Mouse (Mus musculus): ENCODE results near the gene Zfp524. TPM values are rescaled to one million over a fixed set of nuclear protein-coding genes. Genes with fewer than 3 reads are reported as not detected.

Gene Zfp524
- 9.8 and 10.4 TPM in 2 replicates for polyA plus RNA-seq (2016; fragmentation: Nextera tagmentation; extraction: Ambion mirVana)

DNA sequence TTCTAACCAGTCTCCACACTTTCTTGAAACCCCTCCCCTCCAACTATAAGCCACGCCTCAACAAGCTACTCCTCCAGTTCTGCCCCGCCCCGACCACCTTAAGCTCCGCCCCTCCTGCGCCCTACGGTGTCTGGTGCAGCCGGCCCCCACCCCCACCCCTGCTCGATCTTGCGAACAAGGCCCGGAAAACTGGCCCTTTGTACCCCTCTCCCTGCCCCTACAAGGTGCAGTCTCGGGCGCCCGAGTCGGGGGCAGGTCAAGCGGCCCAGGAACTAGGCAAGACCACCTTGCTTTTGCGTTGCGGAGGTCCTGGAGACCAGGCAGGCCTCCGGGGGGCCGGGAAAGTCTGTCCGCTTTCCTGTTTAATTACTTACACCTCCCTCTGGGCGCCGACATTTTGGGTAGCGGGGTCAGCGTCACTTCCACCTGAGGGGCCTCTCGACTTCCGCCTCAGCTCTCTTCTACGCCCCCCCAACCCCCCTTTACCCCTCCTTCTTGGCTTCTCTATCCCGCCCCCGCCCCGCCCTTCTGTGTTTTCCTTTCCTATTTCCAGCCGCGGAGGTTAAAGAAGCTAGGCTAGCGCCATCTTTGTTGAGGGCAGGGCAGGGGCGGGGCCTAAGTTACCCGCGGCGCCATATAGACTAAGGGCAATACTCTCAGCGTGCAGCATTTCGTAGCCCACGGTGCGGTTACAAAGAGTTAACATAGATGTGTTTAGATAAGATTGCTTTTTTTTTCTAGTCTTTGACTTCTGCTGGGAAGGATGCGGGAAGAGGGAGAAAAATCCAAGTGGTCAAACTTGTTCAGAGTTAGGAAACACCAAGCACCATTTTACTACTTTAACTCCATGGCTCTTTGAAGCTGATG lies at the start of gene Zfp524, which contains the start of gene Fiz1:
Zfp524 (plus strand) TSS at position 165 of the 867 bp plus-strand sequence.
Fiz1 (minus strand) TSS at position 447 of the 867 bp plus-strand sequence.
- H3K36me3 ChIP-seq, result peaks cover 49% of the 10 kb centered on the region
- H3K4me2 ChIP-seq, result peak within 1 kb of the TSS; percentile 65
- peak within 1 kb of the TSS; percentile 91 for H3K9ac ChIP-seq
- H3K4me1 ChIP-seq (replicated peaks), result peaks cover 8% of the 10 kb centered on the region
- ATAC-seq (ENCODE audit: insufficient number of reproducible peaks, low FRiP score), result peak; percentile 87
- no peaks in the 10 kb centered on the region for H3K9me3 ChIP-seq (replicated peaks)
- H3K27me3 ChIP-seq (replicated peaks), result no peaks in the 10 kb centered on the region
- H3K4me3 ChIP-seq, result peak within 1 kb of the TSS; percentile 88
- under 1% methylated on average over 42 of the region's 42 CpGs for WGBS
- H3K27ac ChIP-seq (ENCODE audit: poor library complexity, severe bottlenecking), result peak within 1 kb of the TSS; percentile 99

DNA sequence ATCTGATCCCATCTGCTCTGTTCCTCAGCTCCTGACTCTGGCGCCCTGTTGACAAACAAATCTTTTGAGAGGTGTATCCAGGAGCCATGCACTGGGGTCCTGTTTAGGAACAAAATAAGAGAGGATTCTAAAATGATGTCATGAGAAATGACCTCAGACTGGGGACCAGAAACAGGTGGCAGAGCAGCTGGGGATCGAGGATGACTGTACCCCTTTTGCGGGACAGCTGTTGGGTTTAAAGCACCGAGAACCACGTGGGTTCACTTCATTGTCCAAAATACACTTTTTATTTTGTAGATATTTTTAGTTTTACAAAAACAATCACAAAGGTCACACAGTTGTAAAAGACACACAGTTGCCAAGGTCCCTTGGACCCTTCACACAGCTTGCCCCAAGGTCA lies 49.2 kb upstream of the Zfp524 start:
- Histone ChIP-seq H3K27me3 (replicated peaks) (0 out of 2 replicates have a peak, but pooled peaks cover 3% of the 10 kb centered on the region), H3K4me3 (no peak overlapping the region), H3K27ac (ENCODE audit: poor library complexity, severe bottlenecking) (no peak overlapping the region), H3K4me2 (no peak overlapping the region), H3K9me3 (replicated peaks) (no peaks in the 10 kb centered on the region), H3K4me1 (replicated peaks) (no peaks in the 10 kb centered on the region), H3K9ac (no peak overlapping the region), H3K36me3 (no peaks in the 10 kb centered on the region)
- 68% methylated on average over 5 of the region's 5 CpGs for WGBS
- no peak for ATAC-seq (ENCODE audit: insufficient number of reproducible peaks, low FRiP score)

DNA sequence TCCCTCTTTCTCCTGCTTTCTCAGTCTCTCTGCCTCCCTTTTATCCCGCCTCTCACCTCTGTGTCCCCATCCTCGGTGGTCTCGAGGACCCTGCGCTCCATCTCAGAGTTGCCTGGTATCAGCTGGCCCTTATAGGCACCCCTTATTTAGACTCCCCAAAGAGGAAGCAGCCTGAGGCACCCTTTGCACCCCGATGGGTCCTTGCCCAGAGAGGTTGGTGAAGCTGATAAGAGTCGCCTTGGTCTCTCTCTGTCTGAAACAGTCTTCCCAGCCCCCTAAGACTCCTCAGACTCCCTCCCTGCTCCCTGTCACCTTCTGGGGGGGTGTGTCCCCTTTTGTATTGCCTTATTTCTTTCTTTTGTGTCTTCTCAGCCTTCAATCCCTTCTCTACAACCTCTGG lies 43.1 kb upstream of the Zfp524 start, which contains the start of gene Sbk3:
Sbk3 (minus strand) TSS at position 101 of the 400 bp plus-strand sequence.
- Histone ChIP-seq H3K27me3 (replicated peaks) (no peaks in the 10 kb centered on the region), H3K9ac (no peak within 1 kb of the TSS; the same call in 1 of the 2 replicates), H3K9me3 (replicated peaks) (no peaks in the 10 kb centered on the region), H3K36me3 (no peaks in the 10 kb centered on the region), H3K27ac (ENCODE audit: poor library complexity, severe bottlenecking) (0 out of 2 replicates have a peak within 1 kb of the TSS, but pooled peaks have one; percentile 14), H3K4me3 (no peak within 1 kb of the TSS), H3K4me1 (replicated peaks) (peaks cover 12% of the 10 kb centered on the region), H3K4me2 (no peak within 1 kb of the TSS)
- WGBS, result 29% methylated on average over 6 of the region's 6 CpGs
- ATAC-seq (ENCODE audit: insufficient number of reproducible peaks, low FRiP score), result no peak

DNA sequence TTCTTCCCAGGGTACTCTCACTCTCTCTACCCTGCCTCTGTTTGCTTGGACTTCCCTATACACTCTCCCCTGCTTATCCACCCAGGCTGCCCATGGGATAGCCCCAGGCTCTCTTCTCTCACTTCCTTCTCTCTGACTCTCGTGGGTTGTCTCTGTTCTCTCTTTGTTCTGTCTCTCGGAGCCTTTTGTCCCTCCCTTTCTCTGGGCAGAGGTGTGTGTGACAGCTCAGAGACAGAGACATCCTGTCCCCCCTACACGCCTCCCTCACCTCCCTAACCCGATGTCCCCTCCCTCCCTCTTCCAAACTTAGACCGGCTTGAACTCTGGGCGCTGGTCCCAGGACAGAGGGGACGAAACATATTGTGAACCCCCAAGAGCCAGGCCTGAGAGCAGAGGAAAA lies 42.5 kb upstream of the Zfp524 start:
- Histone ChIP-seq H3K36me3 (no peaks in the 10 kb centered on the region), H3K9ac (no peak overlapping the region), H3K4me3 (no peak overlapping the region), H3K27ac (ENCODE audit: poor library complexity, severe bottlenecking) (0 out of 2 replicates have a peak overlapping the region, but pooled peaks have one; percentile 14), H3K9me3 (replicated peaks) (no peaks in the 10 kb centered on the region), H3K4me1 (replicated peaks) (peaks cover 12% of the 10 kb centered on the region), H3K4me2 (no peak overlapping the region), H3K27me3 (replicated peaks) (no peaks in the 10 kb centered on the region)
- ATAC-seq (ENCODE audit: insufficient number of reproducible peaks, low FRiP score), result no peak
- 11% methylated on average over 7 of the region's 7 CpGs for WGBS

DNA sequence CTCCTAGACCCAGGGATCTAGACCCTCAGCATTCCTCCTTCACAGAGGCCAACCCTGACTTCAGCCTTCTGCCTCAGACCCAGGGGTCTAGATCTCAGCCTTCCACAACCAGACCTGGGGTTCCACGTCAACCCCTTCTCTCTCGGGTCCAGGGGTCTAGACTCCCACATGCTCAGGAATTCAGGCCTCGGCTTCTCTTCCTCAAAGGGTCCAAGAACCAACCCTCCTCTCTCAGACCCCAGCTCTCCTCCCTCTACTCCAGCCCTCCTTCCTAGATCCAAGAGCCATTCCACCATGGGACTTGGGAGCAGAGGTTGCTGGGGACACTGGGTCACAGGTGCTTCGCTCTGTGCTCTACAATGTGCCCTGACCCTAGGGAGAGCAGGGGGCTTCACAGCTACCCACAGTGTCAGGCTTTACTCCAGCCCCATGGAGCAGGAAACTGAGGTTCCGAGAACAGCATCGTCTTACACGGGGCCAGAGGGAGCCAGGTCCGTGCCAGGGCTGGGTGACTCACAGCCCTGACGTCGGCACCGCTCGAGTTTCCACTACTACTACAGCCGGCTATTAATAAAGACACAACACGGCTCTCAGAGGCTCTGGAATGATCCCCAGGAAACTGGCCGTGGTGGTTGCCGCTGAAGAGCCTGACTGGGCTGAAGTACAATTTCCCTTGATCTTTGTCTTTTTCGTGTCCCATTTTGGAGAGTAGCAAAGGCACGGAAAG lies 41.7 kb upstream of the Zfp524 start:
- Histone ChIP-seq H3K27ac (ENCODE audit: poor library complexity, severe bottlenecking) (0 out of 2 replicates have a peak overlapping the region, but pooled peaks have one; percentile 41), H3K9me3 (replicated peaks) (no peaks in the 10 kb centered on the region), H3K36me3 (no peaks in the 10 kb centered on the region), H3K4me1 (replicated peaks) (peaks cover 12% of the 10 kb centered on the region), H3K4me3 (no peak overlapping the region), H3K27me3 (replicated peaks) (no peaks in the 10 kb centered on the region), H3K4me2 (no peak overlapping the region), H3K9ac (no peak overlapping the region)
- ATAC-seq (ENCODE audit: insufficient number of reproducible peaks, low FRiP score), result peak; percentile 74
- 42% methylated on average over 18 of the region's 18 CpGs for WGBS

DNA sequence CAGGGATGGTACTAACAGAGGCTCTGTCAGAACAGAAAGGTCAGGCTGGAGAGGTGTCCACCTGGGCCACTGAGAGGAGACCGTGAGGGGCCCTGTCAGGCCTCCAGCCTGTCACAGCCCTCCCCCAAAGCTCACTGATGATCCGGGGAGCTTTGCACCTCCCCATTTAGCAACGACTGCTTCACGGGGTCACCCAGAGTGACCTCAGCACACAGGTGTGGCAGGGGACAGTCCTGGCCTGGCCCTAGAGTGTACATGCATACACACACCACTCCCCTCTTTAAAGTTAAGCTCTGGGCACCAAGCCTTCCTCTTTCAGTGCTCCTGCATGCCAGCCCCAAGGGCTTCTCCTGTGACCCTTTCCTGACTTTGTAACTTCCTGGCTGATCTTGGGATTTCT lies 38.8 kb upstream of the Zfp524 start:
- Histone ChIP-seq H3K36me3 (no peaks in the 10 kb centered on the region), H3K27ac (ENCODE audit: poor library complexity, severe bottlenecking) (no peak overlapping the region), H3K4me1 (replicated peaks) (peaks cover 16% of the 10 kb centered on the region), H3K9me3 (replicated peaks) (no peaks in the 10 kb centered on the region), H3K9ac (no peak overlapping the region), H3K4me2 (no peak overlapping the region), H3K4me3 (no peak overlapping the region), H3K27me3 (replicated peaks) (no peaks in the 10 kb centered on the region)
- 43% methylated on average over 4 of the region's 4 CpGs for WGBS
- no peak for ATAC-seq (ENCODE audit: insufficient number of reproducible peaks, low FRiP score)

DNA sequence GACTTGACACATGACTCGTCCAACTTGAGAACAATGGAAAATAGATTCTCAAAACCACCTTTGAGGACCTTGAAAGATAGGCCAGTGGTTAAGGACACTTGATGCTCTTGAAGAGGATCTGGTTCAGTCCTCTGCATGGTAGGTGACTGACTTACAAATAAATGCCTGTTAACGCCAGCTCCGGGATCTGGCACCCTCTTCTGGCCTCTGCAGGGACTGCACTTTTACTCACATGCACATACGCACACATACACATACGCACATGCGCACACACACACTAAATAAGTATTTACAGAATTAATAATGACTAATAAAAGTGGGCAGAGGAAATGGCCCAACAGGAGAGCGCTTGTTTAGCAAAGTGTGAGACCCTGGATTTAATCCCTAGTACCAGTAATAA lies 37.4 kb upstream of the Zfp524 start:
- Histone ChIP-seq H3K4me1 (replicated peaks) (peaks cover 16% of the 10 kb centered on the region), H3K9ac (no peak overlapping the region), H3K27ac (ENCODE audit: poor library complexity, severe bottlenecking) (no peak overlapping the region), H3K4me3 (no peak overlapping the region), H3K36me3 (no peaks in the 10 kb centered on the region), H3K9me3 (replicated peaks) (no peaks in the 10 kb centered on the region), H3K27me3 (replicated peaks) (no peaks in the 10 kb centered on the region), H3K4me2 (no peak overlapping the region)
- no peak for ATAC-seq (ENCODE audit: insufficient number of reproducible peaks, low FRiP score)
- 81% methylated on average over 7 of the region's 7 CpGs for WGBS

DNA sequence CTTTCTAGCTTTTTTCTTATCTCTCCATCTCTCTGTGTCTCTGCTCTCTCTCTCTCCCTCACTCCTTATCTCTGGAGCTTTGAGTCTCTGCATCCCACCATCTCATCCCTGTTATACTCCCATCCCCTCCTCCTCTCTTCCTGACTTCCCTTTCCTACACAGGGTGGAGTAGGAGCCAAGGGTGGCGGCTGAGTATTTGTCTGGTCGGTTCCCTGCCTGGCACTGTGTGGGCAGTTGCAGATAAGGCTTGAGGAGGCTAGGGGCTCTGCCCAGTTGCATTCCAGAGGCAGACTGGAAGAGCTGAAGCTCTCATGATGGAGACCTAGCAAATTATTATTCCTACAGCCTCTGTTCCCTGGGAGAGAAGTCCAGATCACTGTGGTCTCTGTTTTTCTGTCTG lies 26.0 kb upstream of the Zfp524 start:
- Histone ChIP-seq H3K27me3 (replicated peaks) (peaks cover 21% of the 10 kb centered on the region), H3K4me2 (no peak overlapping the region), H3K9ac (no peak overlapping the region), H3K36me3 (peaks cover 23% of the 10 kb centered on the region), H3K9me3 (replicated peaks) (peaks cover 4% of the 10 kb centered on the region; the same call in 1 of the 2 replicates), H3K4me3 (no peak overlapping the region), H3K27ac (ENCODE audit: poor library complexity, severe bottlenecking) (no peak overlapping the region), H3K4me1 (replicated peaks) (no peaks in the 10 kb centered on the region)
- no peak for ATAC-seq (ENCODE audit: insufficient number of reproducible peaks, low FRiP score)
- 27% methylated on average over 2 of the region's 2 CpGs for WGBS

DNA sequence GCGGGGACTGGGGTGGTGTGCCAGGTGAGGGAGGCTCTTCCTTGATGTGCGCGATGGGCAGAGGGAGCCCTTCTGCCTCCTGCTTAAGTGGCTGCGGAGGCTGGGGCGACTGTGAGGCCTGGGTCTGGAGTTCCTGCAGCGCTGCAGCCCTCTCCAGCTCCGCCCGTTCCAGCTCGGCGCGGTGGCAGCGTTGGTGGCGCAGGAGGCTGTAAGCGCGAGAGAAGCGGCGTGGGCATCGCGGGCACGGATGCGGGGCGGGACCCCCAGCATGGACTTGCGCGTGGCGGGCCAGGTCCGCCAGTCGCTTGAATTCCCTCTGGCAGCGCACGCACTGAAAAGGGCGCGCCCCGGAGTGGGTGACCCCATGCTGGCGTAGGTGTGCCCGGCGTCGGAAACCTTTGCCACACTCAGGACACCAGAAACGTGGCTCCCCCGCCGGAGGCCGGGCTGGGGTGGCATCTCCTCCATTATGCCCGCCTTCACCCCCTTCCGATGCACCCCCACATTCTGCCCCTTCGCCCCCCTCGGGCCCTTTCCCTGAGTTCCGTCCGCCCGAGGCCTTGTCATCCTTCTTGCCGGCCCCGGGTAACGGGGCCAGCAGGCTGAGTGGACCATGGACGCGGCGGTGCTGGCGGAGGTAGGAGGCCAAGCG lies 20.7 kb upstream of the Zfp524 start:
- Histone ChIP-seq H3K27ac (ENCODE audit: poor library complexity, severe bottlenecking) (no peak overlapping the region), H3K9ac (peak overlapping the region; percentile 11)

DNA sequence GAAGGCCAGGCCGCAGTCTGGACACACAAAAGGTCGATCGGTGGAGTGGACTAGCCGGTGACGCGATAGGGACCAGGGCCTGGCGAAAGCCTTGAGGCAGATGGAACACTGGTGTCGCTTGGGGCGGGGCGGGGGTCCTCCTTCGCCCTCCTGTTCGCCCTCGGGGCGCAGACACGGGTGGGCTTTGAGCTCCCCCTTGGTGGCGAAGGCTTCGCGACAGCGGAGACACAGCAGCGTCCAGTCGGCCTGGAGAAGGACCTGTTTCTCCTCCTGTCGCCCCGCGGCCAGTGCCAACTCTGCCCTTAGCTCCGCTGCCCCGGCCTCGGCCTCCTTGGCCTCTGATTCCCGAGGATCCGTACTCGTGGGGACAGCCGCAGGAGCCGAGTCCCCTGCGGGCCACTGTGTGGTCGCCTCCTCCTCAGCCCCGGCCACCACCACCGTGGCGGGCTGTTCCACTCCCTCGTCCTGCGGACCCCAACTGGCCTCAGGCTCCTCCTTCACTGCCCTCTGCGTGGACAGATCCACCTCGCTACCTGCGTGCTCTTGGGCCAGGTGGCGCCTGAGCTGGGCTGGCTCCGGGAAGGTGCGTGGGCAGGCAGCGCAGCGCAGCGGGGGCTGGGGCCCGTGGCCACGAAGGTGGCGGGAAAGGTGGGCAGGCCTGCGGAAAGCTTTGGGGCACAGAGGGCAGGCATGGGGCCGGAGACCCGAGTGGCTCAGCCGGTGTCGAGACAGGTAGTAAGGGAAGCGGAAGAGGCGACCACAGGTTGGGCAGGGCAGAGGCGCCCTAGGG lies 20.0 kb upstream of the Zfp524 start:
- Histone ChIP-seq H3K27ac (ENCODE audit: poor library complexity, severe bottlenecking) (no peak overlapping the region), H3K4me3 (peak overlapping the region; percentile 60), H3K9me3 (replicated peaks) (peaks cover 4% of the 10 kb centered on the region; the same call in 1 of the 2 replicates), H3K27me3 (replicated peaks) (peaks cover 31% of the 10 kb centered on the region), H3K36me3 (peaks cover 36% of the 10 kb centered on the region), H3K4me1 (replicated peaks) (peaks cover 28% of the 10 kb centered on the region), H3K9ac (peak overlapping the region; percentile 11), H3K4me2 (peak overlapping the region; percentile 73)
- no peak for ATAC-seq (ENCODE audit: insufficient number of reproducible peaks, low FRiP score)
- 35% methylated on average over 58 of the region's 59 CpGs for WGBS

More for the DNA sequence above, 20.7 kb upstream of the Zfp524 start:
- Histone ChIP-seq H3K4me3 (peak overlapping the region; percentile 60), H3K9me3 (replicated peaks) (peaks cover 4% of the 10 kb centered on the region; the same call in 1 of the 2 replicates), H3K4me1 (replicated peaks) (peaks cover 28% of the 10 kb centered on the region), H3K4me2 (peak overlapping the region; percentile 73), H3K36me3 (peaks cover 36% of the 10 kb centered on the region), H3K27me3 (replicated peaks) (peaks cover 31% of the 10 kb centered on the region)
- WGBS, result 25% methylated on average over 54 of the region's 55 CpGs
- ATAC-seq (ENCODE audit: insufficient number of reproducible peaks, low FRiP score), result no peak

Data from heart, embryonic 12.5 days (tissue).